12 mouse cellular contexts compared by ENCODE assay signal in the genomic region with DNA sequence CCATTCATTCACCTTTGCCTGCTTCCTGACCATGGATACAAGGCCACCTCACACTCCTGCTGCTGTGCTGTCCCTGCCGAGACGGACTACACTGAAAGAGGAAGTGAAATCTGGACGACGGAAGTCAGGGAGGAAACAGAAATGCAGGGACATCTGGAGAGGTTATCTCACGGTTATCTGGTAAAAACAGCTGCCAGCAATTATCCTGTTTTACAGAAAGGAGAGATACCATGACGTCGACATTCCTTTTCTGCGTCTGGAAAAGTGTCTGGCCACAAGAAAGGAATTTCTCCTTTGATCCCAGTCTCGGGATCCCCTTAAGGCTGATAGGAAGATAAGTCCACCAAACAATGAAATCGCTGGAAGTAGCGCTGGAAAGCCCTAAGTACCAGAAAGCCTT. TPM values are rescaled to one million over a fixed set of nuclear protein-coding genes. Genes with fewer than 3 reads are reported as not detected.
DNase-seq lines count a peak whose midpoint lies in the region; ATAC-seq lines count a peak whose summit lies in the region.
"Had no signal": no experiment of that assay in that cellular context is flagged by ENCODE, and none has a peak within 500 bp of the region (broad histone marks: within the 10 kb centered on the region; RNA-seq: fewer than 3 reads in every experiment).

No protein-coding gene starts in this region.

- no peak overlapping the region for H3K9ac ChIP-seq in kidney, embryonic 16.5 days (replicated peaks; ENCODE audit: low read length)
- H3K9ac ChIP-seq: neural tube, embryonic 15.5 days had no signal

- H3K4me1 ChIP-seq in kidney, embryonic 16.5 days (ENCODE audit: insufficient read depth, low read length) = no peaks in the 10 kb centered on the region
- H3K4me1 ChIP-seq: neural tube, embryonic 15.5 days had no signal

- H3K4me3 ChIP-seq in kidney, embryonic 16.5 days (ENCODE audit: low read length) = no peak overlapping the region
- H3K4me3 ChIP-seq: neural tube, embryonic 15.5 days had no signal

- no peak overlapping the region for H3K27ac ChIP-seq in kidney, embryonic 16.5 days (ENCODE audit: low read length)
- H3K27ac ChIP-seq: macrophage; neural tube, embryonic 15.5 days had no signal

- no peaks in the 10 kb centered on the region for H3K36me3 ChIP-seq in kidney, embryonic 16.5 days (ENCODE audit: insufficient read depth, low read length)
- H3K36me3 ChIP-seq: neural tube, embryonic 15.5 days had no signal

- ATAC-seq in kidney, embryonic 16.5 days (ENCODE audit: low FRiP score, low TSS enrichment) = no peak; the same call in 1 of the 2 replicates
- peak; percentile 38 to 65; a peak in 2 of 4 replicates for ATAC-seq in hematopoietic stem cell, adult 5-6 weeks (replicated peaks in 1 of 2; ENCODE audit: insufficient read depth in 1 of 2, low FRiP score in 2 of 2, low TSS enrichment in 1 of 2, low read depth in 1 of 2, poor library complexity in 2 of 2, severe bottlenecking in 2 of 2)
- ATAC-seq in activated CD4-positive, CD25-positive, alpha-beta regulatory T cell, adult 4 months = no peak
- ATAC-seq: Patski had no signal

- intact Hi-C loops in left cerebral cortex, postnatal 25 days (cut with DNase I) = no loop called here

- no peak overlapping the region for H3K4me2 ChIP-seq in kidney, embryonic 16.5 days (replicated peaks; ENCODE audit: low read depth, low read length)
- H3K4me2 ChIP-seq: neural tube, embryonic 15.5 days had no signal

- DNase-seq in kidney, adult 11 months = peak; percentile 32
- peak; percentile 33 to 38 for DNase-seq in B cell, adult 2 months
- peak; percentile 65 for DNase-seq in ZHBTc4 (ENCODE audit: low read depth, low spot score)
- no peak for DNase-seq in urinary bladder, adult 18-20 months (ENCODE audit: low spot score in 2 of 2)
- DNase-seq in left cerebral cortex, postnatal 25 days (ENCODE audit: low spot score in 2 of 2) = no peak
- DNase-seq: gastrocnemius, postnatal 14 days had no signal

- no peaks in the 10 kb centered on the region for H3K9me3 ChIP-seq in kidney, embryonic 16.5 days (ENCODE audit: low read length)
- H3K9me3 ChIP-seq: neural tube, embryonic 15.5 days had no signal

- 35% methylated on average over 11 of the region's 11 CpGs for WGBS in kidney, embryonic 16.5 days

- H3K27me3 ChIP-seq in kidney, embryonic 16.5 days (ENCODE audit: insufficient read depth, low read length) = no peaks in the 10 kb centered on the region
- H3K27me3 ChIP-seq: neural tube, embryonic 15.5 days; Patski had no signal

RNA-seq across cellular contexts. Expression of a gene that starts 5.2 kb away (rescaled TPM):
- not detected in 2 replicates for polyA plus RNA-seq in kidney, embryonic 16.5 days (2015; fragmentation: Nextera tagmentation; extraction: Ambion mirVana)
- total RNA-seq in hematopoietic stem cell, adult 5-6 weeks (2017) = not detected in 2 replicates
- total RNA-seq in left cerebral cortex, postnatal 25 days (2021) = 1 to 10 TPM in 1 of 2 experiments, under 1 TPM in 1; 0.92 to 1.0 TPM
- polyA plus RNA-seq in activated CD4-positive, CD25-positive, alpha-beta regulatory T cell, adult 4 months (2017; shearing (Covaris generic)) = not detected
- total RNA-seq: gastrocnemius, postnatal 14 days had no signal
- polyA plus RNA-seq: macrophage had no signal

RNA-seq across cellular contexts. Expression of a gene that starts 5.7 kb away (rescaled TPM):
- polyA plus RNA-seq in kidney, embryonic 16.5 days (2015; fragmentation: Nextera tagmentation; extraction: Ambion mirVana) = 88.1 and 97.1 TPM in 2 replicates
- 82.6 and 103 TPM in 2 replicates for total RNA-seq in hematopoietic stem cell, adult 5-6 weeks (2017)
- 100 to 1,000 TPM; 194 to 203 TPM for total RNA-seq in left cerebral cortex, postnatal 25 days (2021)
- polyA plus RNA-seq in activated CD4-positive, CD25-positive, alpha-beta regulatory T cell, adult 4 months (2017; shearing (Covaris generic)) = 100 to 1,000 TPM; 117 to 118 TPM

Comparison
In these comparisons a context has a peak if more than half of its experiments do, and no peak if none do; other contexts are left out.
1. DNase-seq: peak in kidney, adult 11 months (single experiment), B cell, adult 2 months (2 of 2) and ZHBTc4 (single experiment); none in urinary bladder, adult 18-20 months (0 of 2) and left cerebral cortex, postnatal 25 days (0 of 2).
2. ATAC-seq: peak in hematopoietic stem cell, adult 5-6 weeks (2 of 2); none in kidney, embryonic 16.5 days (single experiment) and activated CD4-positive, CD25-positive, alpha-beta regulatory T cell, adult 4 months (single experiment).